Mouse (Mus musculus): ENCODE measurements at regions not wholly inside any gene's neighbourhood (a gene's known extent, or its start where the extent isn't known, plus 50 kb on each side); places are given as distances from the start of the nearest gene placed in this dataset.
A peak's percentile ranks its signal among the peaks of the same experiment; 100 is the strongest.

DNA sequence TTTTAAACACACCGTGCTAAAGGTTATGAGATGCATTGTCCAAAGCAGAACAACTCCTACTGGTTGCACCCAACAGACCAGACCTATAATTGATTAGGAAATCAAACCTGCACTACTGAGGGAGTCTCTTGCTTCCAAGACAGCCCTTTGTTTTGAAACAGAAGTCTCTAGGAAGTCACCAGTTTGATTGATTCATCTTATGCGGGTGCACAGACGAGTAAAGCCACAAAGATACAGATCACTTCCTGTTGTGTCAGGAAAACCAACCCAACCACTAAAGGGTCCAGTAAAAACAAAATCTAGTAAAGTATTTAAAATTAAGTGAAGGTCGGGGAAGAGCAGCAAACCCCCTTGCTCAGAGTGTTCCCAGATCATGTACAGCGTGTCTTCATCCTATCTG is 58.3 kb upstream of the N6amt1 start:
- DNase-seq: no peak

DNA sequence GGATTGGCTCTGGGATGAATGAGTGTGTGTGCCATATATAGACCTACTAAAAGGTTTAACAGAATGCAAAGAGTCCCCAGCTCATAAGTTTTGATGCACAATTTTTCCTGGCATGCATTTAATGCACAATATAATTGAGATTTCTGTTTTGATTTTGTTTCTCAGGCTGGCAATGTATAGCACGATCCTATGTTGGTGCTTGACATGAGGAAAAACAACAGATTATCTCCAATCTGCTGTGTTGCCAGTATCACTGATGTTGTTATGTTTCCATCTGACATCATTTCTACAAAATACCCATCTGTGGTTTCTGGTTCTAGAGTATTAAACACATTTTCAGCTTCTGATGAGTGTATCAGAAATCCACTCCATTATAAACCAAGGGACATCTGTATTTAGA is 61.2 kb upstream of the N6amt1 start:
- DNase-seq: no peak

DNA sequence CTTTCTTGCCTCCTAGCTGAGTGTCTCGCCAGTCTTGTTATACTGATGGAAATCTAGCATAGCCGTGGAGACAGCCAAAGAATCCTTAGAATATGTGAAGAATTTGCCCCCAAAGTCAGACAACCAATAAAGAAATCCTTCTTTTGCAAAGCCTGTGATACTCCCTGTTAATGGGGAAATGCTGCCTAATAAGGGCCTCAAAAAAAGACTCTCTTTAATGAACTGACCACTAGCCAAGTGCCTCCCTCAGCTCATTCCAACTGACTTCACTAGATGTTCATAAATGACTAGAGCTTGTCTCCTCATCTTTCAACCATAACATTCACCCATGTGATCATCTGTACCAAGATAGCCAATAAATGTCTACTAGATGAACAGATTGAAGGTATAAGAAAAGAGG is 62.3 kb upstream of the N6amt1 start:
- DNase-seq: no peak

DNA sequence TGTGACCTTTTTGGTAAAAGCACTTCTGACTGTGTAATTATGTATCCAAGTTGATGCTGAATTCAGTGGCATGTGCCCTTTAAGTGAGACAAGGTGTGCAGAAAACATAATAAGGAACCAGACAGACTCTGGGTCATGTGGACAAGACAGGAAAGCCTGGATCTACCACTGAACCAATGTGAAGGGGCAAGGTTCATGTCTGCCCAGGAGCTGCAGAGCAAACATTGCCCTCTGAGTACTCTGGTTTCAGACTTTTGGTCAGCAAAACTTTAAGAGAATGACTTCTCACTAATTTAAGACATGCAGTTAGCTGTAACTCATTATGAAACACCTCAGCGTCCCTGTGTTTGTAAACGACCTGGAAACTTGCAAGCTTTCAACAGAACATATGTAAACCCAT is 68.3 kb upstream of the N6amt1 start:
- no peak for DNase-seq

DNA sequence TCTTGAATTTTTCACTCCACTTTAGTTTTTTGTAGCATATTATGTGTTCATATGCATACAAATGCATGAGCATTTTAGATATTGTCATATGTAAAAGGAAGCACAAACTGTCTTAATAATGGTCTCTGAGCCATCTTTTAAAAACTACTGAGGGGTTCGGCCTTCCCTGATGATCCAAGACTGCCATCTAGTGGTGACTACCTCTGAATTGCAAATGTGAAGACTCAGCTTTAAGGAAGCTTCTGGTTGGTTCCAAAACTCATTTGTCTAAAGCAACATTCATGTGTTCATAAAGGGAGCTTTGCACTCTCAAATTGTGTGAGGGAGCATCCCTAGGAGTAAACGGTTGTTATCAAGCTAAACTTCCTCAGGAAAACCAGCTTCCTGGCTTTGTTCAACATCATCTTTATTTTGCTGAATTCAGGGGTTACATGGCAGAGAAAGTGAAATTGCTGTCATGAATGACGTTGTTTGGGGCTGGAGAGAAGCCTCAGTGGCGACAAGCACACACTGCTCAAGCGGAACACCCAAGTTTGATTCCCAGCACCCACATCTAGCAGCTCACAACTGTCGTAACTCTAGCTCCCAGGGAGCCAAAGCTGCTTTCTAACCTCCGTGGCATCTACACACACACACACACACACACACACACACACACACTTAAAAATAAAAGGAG is 69.0 kb upstream of the N6amt1 start:
- DNase-seq: no peak

DNA sequence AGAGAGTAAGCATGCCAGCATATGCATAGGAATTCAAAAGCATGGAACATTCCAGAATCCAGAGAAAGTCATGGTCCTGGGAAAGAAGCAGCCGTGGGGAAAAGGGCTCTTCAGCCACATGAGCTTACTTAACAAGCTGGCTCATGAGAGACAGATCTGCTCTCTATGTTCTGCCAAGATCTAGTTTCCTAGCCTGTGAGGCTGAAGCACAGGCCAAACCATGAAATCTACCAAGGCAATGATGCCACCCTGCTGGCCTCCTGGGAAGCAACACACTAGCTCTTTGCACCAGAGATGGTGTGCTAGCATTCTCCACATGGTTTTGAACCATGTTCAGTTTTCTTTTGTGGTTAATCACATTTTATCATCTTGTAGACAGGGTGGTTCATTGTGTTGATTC is 75.5 kb upstream of the N6amt1 start:
- DNase-seq: no peak

GRCm38 (mm10) chr16:87272363-87272762 is 81.6 kb upstream of the N6amt1 start:
- DNase-seq: no peak

- DNase-seq: no peak
Observed at GRCm38 (mm10) chr16:87267954-87268804, 85.8 kb upstream of the N6amt1 start.

DNA sequence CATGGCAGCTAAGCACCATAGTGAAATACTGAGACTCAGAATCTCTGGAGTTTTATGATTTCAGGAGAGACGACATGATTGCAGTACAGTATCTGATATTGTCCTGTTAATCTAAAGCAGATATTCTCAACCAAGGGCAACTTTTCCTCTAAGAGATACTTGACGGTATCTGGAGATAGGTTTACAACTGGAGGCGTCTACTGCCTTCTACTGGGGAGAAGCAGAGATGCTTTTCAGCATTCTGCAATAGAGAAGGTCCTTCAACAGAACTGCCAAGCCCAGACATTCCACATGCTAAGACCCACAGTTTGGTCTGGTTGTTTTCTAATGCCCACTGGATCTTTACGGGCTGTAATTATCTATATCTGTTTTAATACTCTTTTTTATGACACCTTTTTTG is 86.5 kb upstream of the N6amt1 start:
- DNase-seq: no peak

- peak; percentile 66 for DNase-seq
Observed at GRCm38 (mm10) chr16:87263571-87263970, 90.4 kb upstream of the N6amt1 start.

DNA sequence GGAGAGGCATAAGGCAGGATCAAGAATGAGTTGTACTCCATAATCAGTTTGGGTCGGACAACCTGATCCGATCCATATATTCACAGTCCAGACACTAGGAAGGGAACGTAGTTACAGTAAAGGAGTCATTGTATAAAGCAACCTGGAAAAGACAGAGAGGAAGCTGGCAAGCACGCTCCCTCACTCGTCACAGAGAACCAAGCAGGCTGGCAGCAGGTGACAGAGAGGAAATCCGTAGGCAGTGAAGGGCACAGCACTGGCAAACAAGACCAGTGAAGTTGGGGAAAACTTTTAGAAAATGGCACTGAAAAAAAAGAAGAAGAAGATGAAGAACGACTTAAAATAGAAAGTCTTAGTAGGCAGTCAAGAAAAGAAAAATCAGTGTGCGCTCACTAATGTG is 90.9 kb upstream of the N6amt1 start:
- peak; percentile 17 for DNase-seq

- no peak for DNase-seq
Observed at GRCm38 (mm10) chr16:87262497-87262896, 91.5 kb upstream of the N6amt1 start.

GRCm38 (mm10) chr16:87261527-87261926 is 92.5 kb upstream of the N6amt1 start:
- DNase-seq: peak; percentile 57

- no peak for DNase-seq
Observed at GRCm38 (mm10) chr16:87254736-87255135, 99.2 kb upstream of the N6amt1 start.

DNA sequence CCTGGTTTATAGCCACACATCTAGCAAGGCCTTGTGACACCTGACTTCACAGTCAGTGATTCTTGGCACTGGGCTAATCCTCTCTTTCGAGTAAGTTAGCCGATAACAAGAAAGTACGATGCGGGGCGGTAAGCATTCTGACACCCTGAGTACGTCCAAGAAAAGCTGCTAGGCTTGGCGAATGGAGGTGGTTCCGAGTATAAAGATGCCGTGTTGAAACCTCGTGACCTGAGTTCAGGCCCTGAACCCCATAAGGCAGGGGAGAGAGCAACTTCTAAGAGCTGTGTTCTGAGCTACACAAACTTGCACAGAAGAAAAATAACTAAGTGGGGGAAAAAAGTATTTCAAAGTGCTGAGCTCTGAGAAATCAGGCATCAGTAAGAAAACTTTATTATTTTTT is 103.5 kb upstream of the N6amt1 start:
- DNase-seq: no peak

- DNase-seq: no peak
Observed at GRCm38 (mm10) chr16:87249903-87250302, 104.1 kb upstream of the N6amt1 start.

- DNase-seq: no peak
Observed at GRCm38 (mm10) chr16:87248501-87249030, 105.4 kb upstream of the N6amt1 start.

- DNase-seq: no peak
Observed at GRCm38 (mm10) chr16:87245933-87246791, 107.8 kb upstream of the N6amt1 start.

DNA sequence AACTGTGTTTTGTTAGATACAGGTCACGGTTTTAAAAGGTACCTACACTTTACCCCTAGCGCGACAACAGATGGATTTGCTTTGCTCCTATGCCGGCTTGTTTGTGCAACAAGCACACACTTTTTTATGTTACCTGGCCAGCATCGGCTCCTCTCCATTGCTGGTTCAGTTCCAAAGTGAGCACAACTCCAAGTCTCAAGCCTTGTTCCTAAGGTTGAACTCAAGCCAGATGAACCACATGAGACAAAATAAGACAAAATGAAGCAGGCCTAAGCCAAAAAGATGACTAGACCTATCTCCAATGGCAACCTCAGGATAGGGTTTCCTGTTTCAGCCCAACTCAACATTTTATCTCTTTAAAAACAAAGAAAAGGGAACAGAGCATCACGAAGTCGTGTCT is 108.5 kb upstream of the N6amt1 start:
- DNase-seq: no peak

- DNase-seq: no peak
Observed at GRCm38 (mm10) chr16:87242027-87242426, 112.0 kb upstream of the N6amt1 start.

- no peak for DNase-seq
Observed at GRCm38 (mm10) chr16:87239105-87239504, 114.9 kb upstream of the N6amt1 start.

DNA sequence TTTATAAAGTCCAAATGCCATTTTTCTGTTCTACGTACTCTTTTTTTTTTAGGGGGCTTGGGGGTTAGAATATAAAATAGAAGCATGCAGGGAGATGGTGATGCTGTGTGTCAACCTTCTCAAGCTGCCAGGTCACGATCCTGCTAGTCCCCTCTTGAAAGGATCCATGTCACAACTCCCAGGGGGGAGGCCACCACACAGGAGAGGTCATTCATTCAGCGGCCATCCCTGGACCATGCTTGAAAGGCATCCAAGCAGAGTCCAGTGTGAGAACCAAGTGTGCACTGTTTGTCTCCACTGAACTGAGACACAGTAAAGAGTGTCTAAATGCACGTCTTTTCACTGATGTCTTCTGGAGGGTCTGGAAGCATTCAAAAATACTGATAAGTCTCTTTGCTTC is 119.8 kb upstream of the N6amt1 start:
- DNase-seq: no peak

DNA sequence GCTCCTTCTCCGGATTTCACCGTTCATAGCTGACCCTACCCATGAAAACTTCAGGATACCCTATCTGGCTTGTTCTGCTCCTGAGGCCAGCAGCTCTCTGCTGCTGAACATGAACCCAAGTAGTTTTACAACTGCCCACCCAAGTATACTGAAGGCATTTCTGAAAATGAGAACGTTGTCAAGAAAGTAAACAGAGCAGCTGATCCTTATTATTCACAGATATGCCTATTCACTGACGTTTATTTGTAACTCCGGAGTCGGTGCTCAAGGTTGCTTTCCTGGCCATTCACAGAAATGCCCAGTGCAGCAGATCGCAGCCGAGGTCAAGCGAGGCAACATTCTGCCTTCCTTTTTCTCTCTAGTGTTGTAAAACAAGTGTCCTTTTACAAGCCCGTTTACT is 128.4 kb upstream of the N6amt1 start:
- DNase-seq: no peak
